Mouse (Mus musculus) MEL (cell line): ENCODE data around the gene Egfem1. TPM values are rescaled to one million over a fixed set of nuclear protein-coding genes. Genes with fewer than 3 reads are reported as not detected.

ENCODE experiments used
- DNase-seq: peaks from one replicate; pipeline ENCODE4 v3.0.0; 2011; ENCODE audit warnings: low read depth, low spot score
- H3K27ac ChIP-seq: 2 replicates; pipeline ENCODE4 v1.5.1; 2012; ENCODE audit warnings: low read depth, mild to moderate bottlenecking, control low read depth, low read length, moderate library complexity; ENCODE audit not compliant: control insufficient read depth
- H3K27me3 ChIP-seq, 2 experiments: fragments of 150-350 bp in 1 of 2; sonication (generic) in 1 of 2; 2 replicates each; pipeline ENCODE4 v1.6.1; 2012; ENCODE audit warnings: low read length in 2 of 2, mild to moderate bottlenecking in 2 of 2, improper control_type of control experiment in 1 of 2, moderate library complexity in 1 of 2; ENCODE audit not compliant: insufficient read depth in 2 of 2, control insufficient read depth in 1 of 2
- H3K36me3 ChIP-seq, 2 experiments: 2 replicates each; pipeline ENCODE4 v1.6.1; 2012 to 2014; ENCODE audit warnings: low read length in 2 of 2, improper control_type of control experiment in 1 of 2, inconsistent platforms in 1 of 2, mild to moderate bottlenecking in 1 of 2; ENCODE audit not compliant: insufficient read depth in 2 of 2, control insufficient read depth in 1 of 2
- H3K4me1 ChIP-seq, 2 experiments: fragments of 150-350 bp in 1 of 2; sonication (generic) in 1 of 2; 2 replicates each; pipeline ENCODE4 v1.6.1; 2012; ENCODE audit warnings: low read length in 2 of 2, improper control_type of control experiment in 1 of 2, mild to moderate bottlenecking in 1 of 2; ENCODE audit not compliant: insufficient read depth in 2 of 2, control insufficient read depth in 1 of 2
- H3K4me3 ChIP-seq, 2 experiments: fragments of 150-350 bp in 1 of 2; sonication (generic) in 1 of 2; 2 replicates each; pipeline ENCODE4 v1.5.1; 2012; ENCODE audit warnings: low read depth in 2 of 2, low read length in 2 of 2, mild to moderate bottlenecking in 2 of 2, moderate library complexity in 2 of 2, control low read depth in 1 of 2, improper control_type of control experiment in 1 of 2; ENCODE audit not compliant: control insufficient read depth in 1 of 2, insufficient read depth in 1 of 2
- H3K79me2 ChIP-seq: 2 replicates; pipeline ENCODE4 v1.6.1; 2012; ENCODE audit warnings: mild to moderate bottlenecking, low read length, moderate library complexity; ENCODE audit not compliant: control insufficient read depth, poor library complexity, insufficient read depth
- H3K9ac ChIP-seq: 2 replicates; pipeline ENCODE4 v1.6.1; 2012; ENCODE audit warnings: low read depth, mild to moderate bottlenecking, control low read depth, low read length, moderate library complexity; ENCODE audit not compliant: control insufficient read depth, poor library complexity, severe bottlenecking
- H3K9me3 ChIP-seq: fragments of 150-350 bp; sonication (generic); replicated peaks from 2 replicates; pipeline ENCODE4 v1.6.1; 2012; ENCODE audit warnings: mild to moderate bottlenecking, low read length, improper control_type of control experiment, moderate library complexity; ENCODE audit not compliant: insufficient read depth
- BHLHE40 ChIP-seq: IDR thresholded peaks from 2 replicates; pipeline ENCODE4 v1.6.1; 2012; ENCODE audit warnings: low read depth, mild to moderate bottlenecking, inconsistent platforms, low read length, improper control_type of control experiment, borderline replicate concordance
- E2F4 ChIP-seq: IDR thresholded peaks from 2 replicates; pipeline ENCODE4 v1.6.1; 2011; ENCODE audit warnings: low read depth, low read length, improper control_type of control experiment, borderline replicate concordance
- ELF1 ChIP-seq: IDR thresholded peaks from 2 replicates; pipeline ENCODE4 v1.6.1; 2014; ENCODE audit warnings: low read depth, mild to moderate bottlenecking, inconsistent platforms, low read length, improper control_type of control experiment, moderate library complexity
- EP300 ChIP-seq, 2 experiments: IDR thresholded peaks; 2 replicates each; pipeline ENCODE4 v1.6.1; 2011; ENCODE audit warnings: improper control_type of control experiment in 2 of 2, low read length in 2 of 2, low read depth in 1 of 2, mild to moderate bottlenecking in 1 of 2
- ETS1 ChIP-seq: IDR thresholded peaks from 2 replicates; pipeline ENCODE4 v1.6.1; 2012; ENCODE audit warnings: low read depth, mild to moderate bottlenecking, inconsistent platforms, low read length, improper control_type of control experiment, moderate library complexity
- GABPA ChIP-seq: IDR thresholded peaks from 2 replicates; pipeline ENCODE4 v1.6.1; 2012; ENCODE audit warnings: low read depth, mild to moderate bottlenecking, inconsistent platforms, low read length, improper control_type of control experiment, moderate library complexity
- GATA1 ChIP-seq: IDR thresholded peaks from 2 replicates; pipeline ENCODE4 v1.6.1; 2011; ENCODE audit warnings: low read depth, low read length, improper control_type of control experiment
- MAFK ChIP-seq: IDR thresholded peaks from 2 replicates; pipeline ENCODE4 v1.6.1; 2011; ENCODE audit warnings: low read depth, mild to moderate bottlenecking, low read length, improper control_type of control experiment, borderline replicate concordance
- MAX ChIP-seq: IDR thresholded peaks from 2 replicates; pipeline ENCODE4 v1.6.1; 2011; ENCODE audit warnings: low read length, improper control_type of control experiment
- MEF2A ChIP-seq: IDR thresholded peaks from 2 replicates; pipeline ENCODE4 v1.6.1; 2014; ENCODE audit warnings: low read depth, mild to moderate bottlenecking, inconsistent platforms, low read length, improper control_type of control experiment; ENCODE audit not compliant: poor library complexity, insufficient replicate concordance, severe bottlenecking; ENCODE audit errors: extremely low read depth
- POLR2AphosphoS2 ChIP-seq: IDR thresholded peaks from 2 replicates; pipeline ENCODE4 v1.6.1; 2011; ENCODE audit warnings: low read length, improper control_type of control experiment
- RCOR1 ChIP-seq: IDR thresholded peaks from 2 replicates; pipeline ENCODE4 v1.6.1; 2012; ENCODE audit warnings: low read depth, mild to moderate bottlenecking, inconsistent platforms, low read length, improper control_type of control experiment
- TBP ChIP-seq: IDR thresholded peaks from 2 replicates; pipeline ENCODE4 v1.8.0; 2011; ENCODE audit warnings: low read depth, low read length, improper control_type of control experiment
- TCF12 ChIP-seq: IDR thresholded peaks from 2 replicates; pipeline ENCODE4 v1.6.1; 2014; ENCODE audit warnings: low read depth, mild to moderate bottlenecking, inconsistent platforms, low read length, improper control_type of control experiment, moderate library complexity
- ZC3H11A ChIP-seq: IDR thresholded peaks from 2 replicates; pipeline ENCODE4 v1.6.1; 2012; ENCODE audit warnings: low read depth, mild to moderate bottlenecking, inconsistent platforms, low read length, improper control_type of control experiment
- ZKSCAN1 ChIP-seq: IDR thresholded peaks from 2 replicates; pipeline ENCODE4 v1.6.1; 2012; ENCODE audit warnings: low read depth, mild to moderate bottlenecking, inconsistent platforms, low read length, improper control_type of control experiment, moderate library complexity
- ZMIZ1 ChIP-seq: IDR thresholded peaks from 2 replicates; pipeline ENCODE4 v1.6.1; 2012; ENCODE audit warnings: low read depth, mild to moderate bottlenecking, inconsistent platforms, low read length, improper control_type of control experiment, moderate library complexity
- polyA plus RNA-seq, 2 experiments: library from polyadenylated mRNA; stranded (reverse) in 1 of 2; unstranded in 1 of 2; fragments of >175 nt in 1 of 2; fragments of >200 nt in 1 of 2; gene quantifications; 2 replicates each; pipeline versions ENCODE4 v1.2.1 to v1.2.4; 2012; ENCODE audit warnings: low replicate concordance in 2 of 2, low read depth in 1 of 2; ENCODE audit not compliant: insufficient read length in 2 of 2, insufficient read depth in 1 of 2, missing spikeins in 1 of 2
- total RNA-seq: library from RNA; depleted of rRNA; stranded (reverse); fragments of 300-350 nt; gene quantifications from 2 replicates; pipeline ENCODE4 v1.2.3, GENCODE M21; 2012

Egfem1 gene
- total and polyA plus RNA-seq, 3 experiments = not detected

GRCm38 (mm10) chr3:29619586-29619985, 537.8 kb downstream of the Egfem1 start:
- Histone ChIP-seq H3K27me3 (no peaks in the 10 kb centered on the region), H3K4me3 (no peak overlapping the region), H3K4me1 (no peaks in the 10 kb centered on the region), H3K36me3 (no peaks in the 10 kb centered on the region), H3K27ac (no peak overlapping the region), H3K9ac (no peak overlapping the region)
- no peak for DNase-seq
- TF ChIP-seq BHLHE40 (no peak), MEF2A (no peak), ZKSCAN1 (no peak), EP300 (IDR thresholded peaks at IDR 0.05; ENCODE audit: low read depth in 1 of 2, low read length in 2 of 2) (no peak), TCF12 (no peak)
- TF ChIP-seq, all 39 proteins: peak for 0
- Histone ChIP-seq H3K79me2 (no peaks in the 10 kb centered on the region), H3K9me3 (no peaks in the 10 kb centered on the region)

- no peak overlapping the region for H3K4me3 ChIP-seq
- H3K79me2 ChIP-seq = no peaks in the 10 kb centered on the region
- no peak overlapping the region for H3K9ac ChIP-seq
- no peak for DNase-seq
- no peaks in the 10 kb centered on the region for H3K27me3 ChIP-seq
- TF ChIP-seq POLR2AphosphoS2 (no peak), GATA1 (no peak), E2F4 (no peak), EP300 (IDR thresholded peaks at IDR 0.05; ENCODE audit: low read depth in 1 of 2, low read length in 2 of 2) (no peak), MAFK (no peak), TBP (no peak), ZC3H11A (no peak), ELF1 (no peak)
- TF ChIP-seq, all 39 proteins: peak for 0
- H3K4me1 ChIP-seq = no peaks in the 10 kb centered on the region
- H3K27ac ChIP-seq = no peak overlapping the region
- H3K9me3 ChIP-seq = no peaks in the 10 kb centered on the region
- no peaks in the 10 kb centered on the region for H3K36me3 ChIP-seq
Observed at GRCm38 (mm10) chr3:29639819-29640218, 558.0 kb downstream of the Egfem1 start.

GRCm38 (mm10) chr3:29666796-29667195, 585.0 kb downstream of the Egfem1 start:
- Histone ChIP-seq H3K79me2 (no peaks in the 10 kb centered on the region), H3K27me3 (no peaks in the 10 kb centered on the region; a peak in 1 of 4 replicates), H3K4me1 (no peaks in the 10 kb centered on the region), H3K4me3 (no peak overlapping the region), H3K27ac (no peak overlapping the region), H3K9ac (no peak overlapping the region), H3K9me3 (no peaks in the 10 kb centered on the region), H3K36me3 (no peaks in the 10 kb centered on the region)
- TF ChIP-seq MAX = no peak
- TF ChIP-seq GABPA = no peak
- TF ChIP-seq ZMIZ1 = no peak
- no peak for TF ChIP-seq EP300 (IDR thresholded peaks at IDR 0.05; ENCODE audit: low read depth in 1 of 2, low read length in 2 of 2)
- TF ChIP-seq MAFK = no peak
- no peak for TF ChIP-seq RCOR1
- TF ChIP-seq ETS1 = no peak
- no peak for DNase-seq
